Mouse (Mus musculus): Measurements from ENCODE around the gene Jmy.

The Jmy gene

GRCm38 (mm10) chr13:93499167-93499972 is at the start of gene Jmy:
TSS of gene Jmy (minus strand) at chr13:93499808.
- DNase-seq (ENCODE audit: inconsistent age in 2 of 2, low spot score in 1 of 2): peak; percentile 88 to 96

GRCm38 (mm10) chr13:93547641-93548040 is 48.0 kb upstream of the Jmy start:
- DNase-seq (ENCODE audit: inconsistent age in 2 of 2, low spot score in 1 of 2): no peak

- DNase-seq (ENCODE audit: inconsistent age in 2 of 2, low spot score in 1 of 2): no peak
These were observed 46.4 kb upstream of the Jmy start for GRCm38 (mm10) chr13:93546011-93546410.

- DNase-seq (ENCODE audit: inconsistent age in 2 of 2, low spot score in 1 of 2): no peak
These were observed 44.7 kb upstream of the Jmy start for GRCm38 (mm10) chr13:93544274-93544673.

- no peak for DNase-seq (ENCODE audit: inconsistent age in 2 of 2, low spot score in 1 of 2)
These were observed 39.7 kb upstream of the Jmy start for GRCm38 (mm10) chr13:93539311-93539710.

GRCm38 (mm10) chr13:93518753-93519319 is 19.2 kb upstream of the Jmy start:
- no peak for DNase-seq (ENCODE audit: inconsistent age in 2 of 2, low spot score in 1 of 2)

- DNase-seq (ENCODE audit: inconsistent age in 2 of 2, low spot score in 1 of 2): no peak
These were observed 17.6 kb upstream of the Jmy start for GRCm38 (mm10) chr13:93517223-93517622.

GRCm38 (mm10) chr13:93514000-93514795 is 14.6 kb upstream of the Jmy start:
- no peak for DNase-seq (ENCODE audit: inconsistent age in 2 of 2, low spot score in 1 of 2)

GRCm38 (mm10) chr13:93510447-93511180 is 11.0 kb upstream of the Jmy start:
- no peak for DNase-seq (ENCODE audit: inconsistent age in 2 of 2, low spot score in 1 of 2)

GRCm38 (mm10) chr13:93506920-93507319 is 7.3 kb upstream of the Jmy start:
- peak in 1 of 2 experiments; percentile 58 for DNase-seq (ENCODE audit: inconsistent age in 2 of 2, low spot score in 1 of 2)

GRCm38 (mm10) chr13:93501724-93502123 is 2.1 kb upstream of the Jmy start:
- no peak for DNase-seq (ENCODE audit: inconsistent age in 2 of 2, low spot score in 1 of 2)

- no peak for DNase-seq (ENCODE audit: inconsistent age in 2 of 2, low spot score in 1 of 2)
These were observed 495 bp upstream of the Jmy start for GRCm38 (mm10) chr13:93499973-93500633.

- peak; percentile 62 to 88 for DNase-seq (ENCODE audit: inconsistent age in 2 of 2, low spot score in 1 of 2)
These were observed 1.1 kb downstream of the Jmy start for GRCm38 (mm10) chr13:93498211-93499166.

GRCm38 (mm10) chr13:93496977-93497376 is 2.6 kb downstream of the Jmy start:
- peak in 1 of 2 experiments; percentile 79 for DNase-seq (ENCODE audit: inconsistent age in 2 of 2, low spot score in 1 of 2)

- peak; percentile 58 to 80 for DNase-seq (ENCODE audit: inconsistent age in 2 of 2, low spot score in 1 of 2)
These were observed 11.1 kb downstream of the Jmy start for GRCm38 (mm10) chr13:93488510-93488909.

- DNase-seq (ENCODE audit: inconsistent age in 2 of 2, low spot score in 1 of 2): peak in 1 of 2 experiments; percentile 50
These were observed 11.9 kb downstream of the Jmy start for GRCm38 (mm10) chr13:93487734-93488133.

- DNase-seq (ENCODE audit: inconsistent age in 2 of 2, low spot score in 1 of 2): peak in 1 of 2 experiments; percentile 74
These were observed 15.3 kb downstream of the Jmy start for GRCm38 (mm10) chr13:93484276-93484675.

- DNase-seq (ENCODE audit: inconsistent age in 2 of 2, low spot score in 1 of 2): no peak
These were observed 18.5 kb downstream of the Jmy start for GRCm38 (mm10) chr13:93481110-93481509.

GRCm38 (mm10) chr13:93478344-93478743 is 21.3 kb downstream of the Jmy start:
- DNase-seq (ENCODE audit: inconsistent age in 2 of 2, low spot score in 1 of 2): no peak
